Mouse (Mus musculus) G1E (cell line): Measurements from ENCODE around the gene Gm20661.

Experiments used
- CTCF ChIP-seq: IDR thresholded peaks from 2 replicates; pipeline ENCODE4 v1.5.1; 2012; ENCODE audit warnings: low read depth, low read length, inconsistent platforms, mixed read lengths
- GATA1 ChIP-seq: IDR thresholded peaks from 2 replicates; pipeline ENCODE4 v1.6.1; 2012; ENCODE audit warnings: borderline replicate concordance, low read length, inconsistent platforms, mixed read lengths
- POLR2AphosphoS5 ChIP-seq: IDR thresholded peaks from 2 replicates; pipeline ENCODE4 v1.6.1; 2012; ENCODE audit warnings: low read depth, low read length, inconsistent platforms; ENCODE audit not compliant: insufficient replicate concordance
- TAL1 ChIP-seq: conservative IDR thresholded peaks from 2 replicates; pipeline ENCODE4 v1.6.1; 2012; ENCODE audit warnings: low read depth, low read length, inconsistent platforms, mixed read lengths

- TF ChIP-seq TAL1 (no peak), CTCF (no peak), GATA1 (no peak), POLR2AphosphoS5 (no peak)
Measured at GRCm38 (mm10) chr9:107936831-107937230, 46.0 kb upstream of the Gm20661 start.
